Mouse (Mus musculus) frontal cortex, postnatal 25 days (tissue): ENCODE results near the gene Rab1a.
"Not testable (repeated sequence)": the region's sequence is repeated elsewhere in the genome, so short reads cannot be mapped to it uniquely, and the experiment has no call there.

ENCODE experiments used
- DNase-seq, 2 experiments: peaks; one replicate each; pipeline ENCODE4 v3.0.0; 2022; ENCODE audit warnings: low spot score in 2 of 2

The Rab1a gene

GRCm38 (mm10) chr11:20217227-20217626 lies 16.0 kb downstream of the Rab1a start:
- DNase-seq: no peak

GRCm38 (mm10) chr11:20221671-20222070 lies 20.4 kb downstream of the Rab1a start:
- DNase-seq: not testable (repeated sequence)

GRCm38 (mm10) chr11:20224196-20224595 lies 23.0 kb downstream of the Rab1a start:
- DNase-seq: no peak

GRCm38 (mm10) chr11:20225938-20226337 lies 24.7 kb downstream of the Rab1a start:
- DNase-seq: no peak

- no peak for DNase-seq
These were observed 27.4 kb downstream of the Rab1a start for GRCm38 (mm10) chr11:20228666-20229065.

GRCm38 (mm10) chr11:20229311-20229710 lies 28.1 kb downstream of the Rab1a start:
- DNase-seq: no peak

GRCm38 (mm10) chr11:20230286-20230685 lies 29.1 kb downstream of the Rab1a start:
- DNase-seq: no peak

- DNase-seq: no peak
These were observed 30.1 kb downstream of the Rab1a start for GRCm38 (mm10) chr11:20231128-20231878.

- no peak for DNase-seq
These were observed 31.0 kb downstream of the Rab1a start for GRCm38 (mm10) chr11:20232016-20232755.

- no peak for DNase-seq
These were observed 33.0 kb downstream of the Rab1a start for GRCm38 (mm10) chr11:20234233-20234632.

GRCm38 (mm10) chr11:20237018-20237417 lies 35.8 kb downstream of the Rab1a start:
- no peak for DNase-seq

GRCm38 (mm10) chr11:20237976-20238375 lies 36.7 kb downstream of the Rab1a start:
- DNase-seq: no peak

GRCm38 (mm10) chr11:20239279-20239861 lies 38.1 kb downstream of the Rab1a start:
- DNase-seq: no peak

GRCm38 (mm10) chr11:20240331-20240730 lies 39.1 kb downstream of the Rab1a start:
- DNase-seq: no peak

GRCm38 (mm10) chr11:20241311-20241710 lies 40.1 kb downstream of the Rab1a start:
- no peak for DNase-seq

- DNase-seq: no peak
These were observed 41.3 kb downstream of the Rab1a start for GRCm38 (mm10) chr11:20242366-20243056.

GRCm38 (mm10) chr11:20243214-20243913 lies 42.1 kb downstream of the Rab1a start:
- no peak for DNase-seq

GRCm38 (mm10) chr11:20244336-20245290 lies 43.4 kb downstream of the Rab1a start:
- DNase-seq: no peak

GRCm38 (mm10) chr11:20245316-20245715 lies 44.1 kb downstream of the Rab1a start:
- no peak for DNase-seq

GRCm38 (mm10) chr11:20246616-20247015 lies 45.4 kb downstream of the Rab1a start:
- no peak for DNase-seq
